Mouse (Mus musculus): ENCODE data around the gene Fgfbp3.

GRCm38 (mm10) chr19:36918441-36919301 is 744 bp downstream of the Fgfbp3 start:
- TF ChIP-seq CTCF (IDR thresholded peaks at IDR 0.05; ENCODE audit: borderline replicate concordance, insufficient read depth, low read length) = peak; percentile 64; the same call in 1 of the 2 replicates
- TF ChIP-seq POLR2A (IDR thresholded peaks at IDR 0.05; ENCODE audit: low read depth, low read length) = peak; percentile 74

Measured in embryonic fibroblast, embryonic 13.5 days (primary cell).